Mouse (Mus musculus) adrenal gland, postnatal 4 days (tissue): ENCODE data around the gene Trpv5. TPM values are rescaled to one million over a fixed set of nuclear protein-coding genes. Genes with fewer than 3 reads are reported as not detected.

Experiments
- DNase-seq, 2 experiments: peaks; one replicate each; pipeline ENCODE4 v3.0.0; 2021 to 2022; ENCODE audit warnings: low spot score in 2 of 2, mixed read lengths in 2 of 2
- total RNA-seq, 2 experiments: library from RNA; stranded (reverse); gene quantifications; 2 replicates each; pipeline ENCODE4 v1.2.3; 2021

Gene Trpv5
- total RNA-seq, 2 experiments from 2014 or later = 1.2 TPM; not detected in 1

GRCm38 (mm10) chr6:41641173-41641866 is 39.2 kb downstream of the Trpv5 start:
- no peak for DNase-seq

- DNase-seq = no peak
These were observed 40.1 kb downstream of the Trpv5 start for GRCm38 (mm10) chr6:41640449-41640848.

DNA sequence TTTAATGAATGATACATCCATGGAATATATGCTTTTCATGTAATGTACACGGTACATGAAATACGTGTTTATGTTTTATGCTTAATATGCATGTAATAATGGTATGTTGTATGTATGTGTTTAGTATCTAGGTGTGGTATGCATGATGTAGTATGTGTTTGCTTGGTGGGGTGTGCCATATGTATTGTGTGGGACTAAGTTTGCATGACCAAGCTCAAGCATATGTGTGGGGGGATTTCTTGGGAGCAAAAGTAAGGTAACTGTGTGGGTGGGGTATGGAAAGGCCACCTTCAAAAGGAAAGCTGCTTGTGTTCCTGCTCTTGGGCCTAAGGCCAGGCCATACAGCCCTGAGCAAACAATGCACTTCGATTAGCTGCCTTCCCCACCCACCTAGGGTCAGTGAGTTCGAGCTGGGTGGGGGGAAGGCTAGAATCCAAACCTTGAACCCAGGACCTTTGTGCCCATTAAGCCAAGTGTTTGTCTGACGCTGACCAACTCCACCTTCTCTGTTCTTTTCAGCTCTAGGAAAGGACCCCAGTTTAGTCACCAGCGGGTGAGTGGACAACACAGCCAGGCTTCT is 42.6 kb downstream of the Trpv5 start:
- DNase-seq = no peak

DNA sequence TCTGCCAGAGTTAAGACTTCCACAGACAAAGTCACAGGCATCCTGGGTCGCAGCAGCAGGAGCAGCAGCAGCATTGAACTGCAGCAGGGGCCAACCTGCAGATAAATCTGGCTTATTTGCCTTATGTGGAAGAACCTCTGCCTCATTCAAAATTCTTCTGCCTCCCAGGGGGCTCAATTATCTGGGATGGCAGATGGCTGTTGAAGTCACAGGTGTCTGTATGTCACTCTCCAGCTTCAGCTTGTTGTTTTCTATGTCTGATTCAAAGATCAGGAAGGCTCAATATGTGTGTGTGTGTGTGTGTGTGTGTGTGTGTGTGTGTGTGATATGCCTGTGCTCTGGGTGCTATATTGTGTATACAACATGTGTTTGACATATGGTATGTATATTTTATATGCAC is 43.2 kb downstream of the Trpv5 start:
- no peak for DNase-seq

GRCm38 (mm10) chr6:41636178-41636577 is 44.4 kb downstream of the Trpv5 start, which contains the start of gene Trpv6:
Gene Trpv6, minus strand, starts transcription at chr6:41636405.
- DNase-seq = no peak

DNA sequence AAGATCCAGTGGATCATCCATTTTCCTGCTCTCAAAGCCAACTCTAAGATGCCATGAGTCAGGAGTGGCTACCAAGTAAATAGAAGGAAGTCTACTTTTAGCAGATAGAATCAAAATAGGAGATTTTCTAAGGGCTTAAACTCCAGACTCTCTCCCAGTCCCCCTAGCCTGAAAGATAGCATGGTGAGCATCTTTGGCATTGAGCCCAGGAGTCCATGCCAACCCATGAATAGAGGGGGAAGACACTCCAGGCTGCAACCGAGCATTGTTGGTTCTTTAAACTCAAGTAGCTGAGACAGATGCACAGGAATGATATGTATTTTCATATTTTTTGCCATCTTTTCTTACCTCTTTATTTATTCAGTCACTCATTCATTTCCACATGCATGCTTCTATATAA is 45.4 kb downstream of the Trpv5 start:
- no peak for DNase-seq

DNA sequence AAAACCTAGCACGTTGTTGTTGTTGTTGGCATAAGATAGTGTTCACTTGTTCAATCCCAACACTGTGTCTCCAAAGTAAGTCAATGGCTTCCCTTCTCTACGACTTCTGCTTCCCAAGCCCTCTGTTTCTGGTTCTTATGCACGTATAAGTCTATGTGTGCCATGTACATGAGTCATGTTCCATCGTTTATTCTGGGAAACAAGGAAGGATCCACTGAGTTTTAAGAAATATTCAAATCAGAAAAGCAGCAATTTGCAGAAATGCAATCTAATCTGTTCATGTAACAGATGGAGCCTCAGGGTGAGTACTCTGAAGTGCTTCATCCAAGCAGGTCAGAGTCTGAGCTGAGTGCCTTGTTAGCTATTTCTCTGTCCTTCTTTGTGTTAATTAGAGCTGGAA is 49.0 kb downstream of the Trpv5 start:
- DNase-seq = no peak

DNA sequence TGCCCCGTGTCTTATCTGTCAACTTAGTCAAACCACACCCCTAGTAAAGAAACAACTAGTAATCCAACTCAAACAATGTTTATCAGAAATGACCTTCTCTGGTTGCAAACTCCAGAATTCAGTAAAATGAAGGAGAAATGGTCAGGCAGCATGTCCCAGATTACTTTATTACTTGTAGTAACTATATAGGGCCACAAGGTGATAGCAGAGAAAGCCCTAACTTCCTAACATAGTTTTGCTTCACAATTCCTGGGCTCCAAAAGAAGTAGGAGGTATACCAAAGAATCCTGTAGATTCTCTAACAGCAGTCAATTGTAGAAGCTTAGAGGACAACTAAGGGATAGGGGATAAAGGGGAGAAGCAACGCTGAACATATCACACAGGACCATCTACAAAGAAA is 49.8 kb downstream of the Trpv5 start:
- DNase-seq = no peak

DNA sequence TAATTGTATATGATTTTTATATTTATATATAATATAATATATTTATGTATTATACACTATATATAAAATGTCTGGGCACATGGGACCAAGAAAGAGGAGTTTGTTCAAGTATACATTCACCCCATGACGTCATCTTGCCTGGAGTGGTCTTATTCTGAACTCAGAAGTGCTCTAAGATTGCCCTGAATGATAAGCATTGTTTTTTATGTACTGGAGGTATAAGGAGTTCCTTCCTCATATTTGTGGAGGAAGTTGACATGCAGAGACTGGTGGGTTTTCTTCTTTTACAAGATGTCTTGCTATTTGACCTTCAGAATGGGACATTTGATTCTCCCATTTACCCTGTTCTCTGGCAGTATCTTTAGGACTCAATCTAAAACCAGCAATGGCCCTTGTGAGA is 52.4 kb downstream of the Trpv5 start:
- DNase-seq = no peak

DNA sequence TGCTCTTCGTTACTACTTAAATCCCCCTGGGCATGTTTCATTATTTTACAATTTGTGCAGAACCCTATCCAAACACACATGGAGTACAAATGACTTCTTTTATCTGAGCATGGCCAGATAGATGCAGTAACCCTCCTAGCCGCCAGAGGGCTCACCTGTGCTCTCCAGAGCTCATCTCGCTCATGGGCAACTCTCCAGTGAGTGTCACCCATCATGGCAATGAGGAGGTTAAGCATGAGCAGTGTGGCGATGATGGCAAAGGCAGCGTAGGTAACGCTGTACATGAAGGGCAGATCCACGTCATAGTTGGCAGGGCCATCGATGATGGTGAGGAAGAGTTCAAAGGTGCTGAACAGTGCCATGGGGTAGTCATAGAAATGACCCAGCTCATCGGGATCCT is 57.9 kb downstream of the Trpv5 start:
- DNase-seq = no peak

GRCm38 (mm10) chr6:41621241-41621990 is 59.2 kb downstream of the Trpv5 start:
- DNase-seq = no peak

DNA sequence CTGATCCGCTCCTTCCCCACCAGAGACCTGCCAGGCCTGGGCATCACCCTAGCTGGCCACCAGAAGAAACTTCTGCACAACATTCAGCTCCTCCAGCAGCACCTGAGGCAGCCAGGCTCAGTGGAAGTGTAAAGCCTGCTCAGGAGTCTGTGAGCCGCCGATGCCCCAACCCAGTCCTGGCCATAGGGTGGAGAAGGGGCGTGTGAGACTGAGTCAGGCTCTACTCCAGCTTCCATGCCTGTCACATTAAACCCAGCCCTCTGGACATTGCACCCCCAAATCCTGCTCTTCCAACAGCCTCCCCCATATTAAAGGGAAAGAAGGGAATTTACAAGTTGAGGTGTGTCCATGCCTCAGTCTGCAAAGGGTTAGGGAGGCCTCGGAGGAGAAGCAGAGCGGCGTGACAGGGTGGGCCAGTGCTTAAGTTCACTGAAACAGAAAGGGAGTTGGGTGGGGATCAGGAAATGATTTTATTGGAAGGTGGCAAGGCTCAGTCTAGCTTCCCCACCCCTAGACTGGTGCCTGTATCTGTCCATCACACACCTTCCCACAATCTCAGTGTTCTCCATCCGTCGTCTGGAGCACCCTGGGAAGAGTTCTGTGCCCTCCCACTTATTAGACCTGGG is 60.3 kb downstream of the Trpv5 start:
- DNase-seq = no peak

DNA sequence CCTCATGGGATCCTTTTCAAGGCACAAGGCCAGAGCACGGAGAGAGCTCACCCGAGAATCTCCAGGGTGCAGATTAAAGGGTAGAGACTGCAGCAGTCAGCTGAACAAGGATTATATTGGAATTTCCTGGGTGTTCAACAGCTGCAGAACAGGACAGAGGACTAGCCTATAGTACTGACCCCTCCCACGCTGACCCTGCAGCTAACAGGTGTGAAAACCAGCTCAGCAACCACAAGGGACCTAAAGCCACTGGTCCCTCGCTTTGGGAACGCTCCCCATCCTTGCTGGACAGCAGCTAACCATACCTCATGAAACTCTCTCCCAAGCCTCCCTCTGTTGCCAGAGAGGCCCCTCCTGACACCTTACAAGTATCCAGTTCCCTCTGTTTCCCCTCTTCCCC is 72.9 kb downstream of the Trpv5 start:
- no peak for DNase-seq

GRCm38 (mm10) chr6:41606214-41606613 is 74.4 kb downstream of the Trpv5 start:
- DNase-seq = peak in 1 of 2 experiments; percentile 40

DNA sequence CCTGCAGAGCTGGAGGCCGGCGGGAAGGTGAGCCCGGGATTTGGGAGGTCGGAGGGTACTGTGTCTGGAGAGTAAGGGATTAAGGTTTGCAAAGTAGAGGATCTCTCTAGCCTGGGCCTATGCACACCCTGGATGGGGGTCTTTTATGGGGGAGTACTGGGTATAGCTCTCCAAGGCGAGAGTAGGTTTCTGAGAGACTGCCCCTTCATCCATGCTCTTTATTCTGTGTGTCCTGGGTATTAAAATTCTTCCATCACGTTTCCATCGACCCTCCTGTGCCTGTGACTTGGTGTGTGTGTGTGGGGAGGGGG is 74.8 kb downstream of the Trpv5 start:
- DNase-seq = no peak

GRCm38 (mm10) chr6:41605061-41605793 is 75.3 kb downstream of the Trpv5 start, which contains the start of gene Ephb6:
Gene Ephb6, plus strand, starts transcription at chr6:41605482.
- peak; percentile 51 to 54 for DNase-seq

DNA sequence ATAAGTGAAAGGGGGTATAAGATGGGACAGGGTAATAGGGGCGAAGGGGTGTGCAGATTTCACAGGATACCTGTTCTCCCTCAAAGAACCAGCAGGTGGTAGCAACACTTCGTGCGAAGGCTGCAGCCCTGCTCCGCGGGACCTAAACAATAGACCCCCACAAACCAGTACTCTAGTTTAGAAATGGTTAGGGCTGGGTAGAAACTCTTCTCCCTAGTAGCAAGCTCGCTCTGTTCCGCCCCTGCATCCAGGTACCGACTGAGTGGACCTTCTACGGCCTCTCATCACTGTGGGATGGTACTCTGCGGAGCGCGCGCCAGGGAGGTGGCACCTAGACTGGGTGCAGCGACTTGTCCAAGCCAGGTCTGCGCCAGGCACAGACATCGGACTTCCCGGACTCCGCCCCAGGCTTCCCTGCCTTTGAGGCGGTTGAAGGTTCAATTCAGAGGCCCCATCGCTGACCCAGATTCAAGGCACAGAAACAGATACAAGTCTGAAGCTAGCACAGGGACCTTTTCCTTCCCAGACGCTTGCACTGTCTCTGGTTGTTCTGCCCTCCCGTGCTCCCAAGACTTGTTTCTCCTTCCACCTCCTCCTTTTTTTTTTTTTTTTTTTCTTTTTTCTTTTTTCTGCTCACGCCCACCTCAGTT is 76.0 kb downstream of the Trpv5 start:
- DNase-seq = no peak
